Mouse (Mus musculus) midbrain, embryonic 12.5 days (tissue): ENCODE data around the gene Gm128. TPM values are rescaled to one million over a fixed set of nuclear protein-coding genes. Genes with fewer than 3 reads are reported as not detected.

Source experiments
- ATAC-seq: fragments of 200-750 bp; cut with Nextera tagmentation; 2 replicates; pipeline ENCODE4 v1.8.0; 2017; ENCODE audit warnings: low read depth, moderate TSS enrichment, moderate library complexity; ENCODE audit not compliant: low FRiP score
- H3K27ac ChIP-seq: fragments of 300-500 bp; sonication (generic); replicated peaks from 2 replicates; pipeline ENCODE4 v1.5.1; 2016; ENCODE audit warnings: mild to moderate bottlenecking
- H3K27me3 ChIP-seq: fragments of 300-500 bp; sonication (generic); 2 replicates; pipeline ENCODE4 v1.6.1; 2016; ENCODE audit warnings: mild to moderate bottlenecking
- H3K36me3 ChIP-seq: fragments of 300-500 bp; sonication (generic); 2 replicates; pipeline ENCODE4 v1.6.1; 2016
- H3K4me1 ChIP-seq: fragments of 300-500 bp; sonication (generic); 2 replicates; pipeline ENCODE4 v1.6.1; 2016
- H3K4me2 ChIP-seq: fragments of 300-500 bp; sonication (generic); replicated peaks from 2 replicates; pipeline ENCODE4 v1.6.1; 2016; ENCODE audit warnings: mild to moderate bottlenecking, moderate library complexity
- H3K4me3 ChIP-seq: fragments of 300-500 bp; sonication (generic); 2 replicates; pipeline ENCODE4 v1.5.1; 2016; ENCODE audit warnings: mild to moderate bottlenecking
- H3K9ac ChIP-seq: fragments of 300-500 bp; sonication (generic); replicated peaks from 2 replicates; pipeline ENCODE4 v1.6.1; 2016; ENCODE audit warnings: mild to moderate bottlenecking, moderate library complexity
- H3K9me3 ChIP-seq: fragments of 300-500 bp; sonication (generic); 2 replicates; pipeline ENCODE4 v1.6.1; 2016; ENCODE audit warnings: mild to moderate bottlenecking
- WGBS: fragments of 180-500 bp; shearing (Covaris S2); methylation state at CpG from one replicate; pipeline ENCODE4 v1.1.7; 2016; 5-methylcytosine and 5-hydroxymethylcytosine counted together
- polyA plus RNA-seq: library from polyadenylated mRNA; unstranded; fragments of >200 nt; fragmentation: Nextera tagmentation; extraction: Ambion mirVana; gene quantifications from 2 replicates; pipeline ENCODE4 v1.2.1, GENCODE M21; 2016

Gene Gm128
- polyA plus RNA-seq, 1 experiment from 2014 or later: not detected

DNA sequence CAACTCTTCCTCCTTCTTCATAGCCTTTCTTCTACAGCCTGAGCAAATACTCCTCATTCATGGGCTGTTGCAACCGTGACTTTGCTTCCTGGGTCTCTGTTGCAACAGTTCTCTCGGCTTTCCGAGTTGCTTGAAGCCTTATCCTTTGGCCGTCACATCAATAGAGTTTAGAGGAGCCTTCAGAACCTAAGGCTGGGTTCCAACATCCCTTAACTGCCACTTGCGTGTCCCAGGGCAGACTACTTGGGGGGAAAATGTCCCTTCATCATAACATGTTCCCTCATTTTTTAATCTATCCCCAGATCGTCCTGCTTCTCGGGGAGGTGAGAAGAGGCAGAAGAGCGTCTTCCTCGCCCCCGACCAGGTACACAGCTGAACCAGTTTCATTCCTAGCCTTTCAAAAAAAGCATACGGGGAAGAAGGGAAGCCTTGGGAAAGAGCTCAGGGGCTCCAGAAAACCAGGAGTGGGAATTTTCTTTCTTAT, 41.0 kb upstream of the Gm128 start:
- Histone ChIP-seq H3K9me3 (no peaks in the 10 kb centered on the region), H3K4me3 (peak overlapping the region; percentile 66), H3K4me1 (peaks cover 20% of the 10 kb centered on the region), H3K4me2 (peak overlapping the region; percentile 76), H3K36me3 (no peaks in the 10 kb centered on the region), H3K27me3 (no peaks in the 10 kb centered on the region), H3K9ac (peak overlapping the region; percentile 77), H3K27ac (peak overlapping the region; percentile 96)
- no peak for ATAC-seq
- under 1% methylated on average over 11 of the region's 11 CpGs for WGBS

DNA sequence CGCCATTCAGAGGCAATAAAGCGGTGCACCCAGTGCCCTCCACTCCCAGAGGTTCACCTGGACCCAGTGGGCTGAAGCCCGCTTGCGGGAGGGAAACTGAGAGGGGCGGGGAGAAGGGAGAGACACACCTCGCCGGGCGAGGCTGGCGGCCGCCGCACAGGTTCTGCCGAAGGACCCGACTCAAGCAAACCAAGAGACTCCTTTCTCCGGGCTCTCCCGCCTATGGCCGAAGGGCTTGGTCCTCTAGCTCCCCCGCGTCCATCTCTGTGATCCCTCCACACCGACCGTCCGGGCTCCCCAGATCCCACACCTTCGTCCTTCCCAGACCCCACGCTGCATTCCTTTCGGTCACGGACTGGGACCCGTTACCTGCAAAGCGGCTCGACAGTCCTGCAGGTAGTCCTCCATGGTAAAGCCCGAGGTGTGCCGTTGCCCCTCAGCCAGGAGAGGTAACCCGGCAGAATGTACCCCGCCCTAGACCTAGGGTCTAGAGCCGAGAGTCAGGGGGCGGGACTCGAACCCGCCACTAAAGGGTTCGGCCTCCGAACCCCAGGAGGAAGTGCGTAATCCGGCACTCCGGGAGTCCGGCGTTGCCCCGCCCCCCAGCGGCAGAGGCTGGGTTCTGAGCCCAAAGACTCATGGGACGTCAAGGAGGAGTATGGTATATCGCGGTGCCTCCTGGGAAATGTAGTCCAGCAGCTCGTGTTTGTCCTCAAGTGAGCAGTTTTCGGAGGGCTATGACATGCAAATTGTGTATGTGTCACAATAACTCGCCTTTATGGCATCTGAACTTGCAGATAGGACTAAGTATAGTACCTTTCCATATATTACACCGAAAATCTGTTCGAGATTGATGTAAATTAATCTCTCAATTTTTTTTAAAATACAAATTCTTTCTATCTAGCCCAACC, 40.1 kb upstream of the Gm128 start, which contains the start of the genes Mindy1 and Prune1:
TSS of gene Mindy1 (plus strand) at position 130 of the 911 bp plus-strand sequence.
TSS of gene Prune1 (minus strand) at position 861 of the 911 bp plus-strand sequence.
- H3K27ac ChIP-seq: peak within 1 kb of the TSS; percentile 96
- H3K36me3 ChIP-seq: no peaks in the 10 kb centered on the region
- peaks cover 20% of the 10 kb centered on the region for H3K4me1 ChIP-seq
- ATAC-seq: peak; percentile 87
- H3K4me2 ChIP-seq: peak within 1 kb of the TSS; percentile 76
- peak within 1 kb of the TSS; percentile 77 for H3K9ac ChIP-seq
- H3K9me3 ChIP-seq: no peaks in the 10 kb centered on the region
- H3K27me3 ChIP-seq: no peaks in the 10 kb centered on the region
- peak within 1 kb of the TSS; percentile 66 for H3K4me3 ChIP-seq
- under 1% methylated on average over 52 of the region's 53 CpGs for whole genome bisulfite sequencing

DNA sequence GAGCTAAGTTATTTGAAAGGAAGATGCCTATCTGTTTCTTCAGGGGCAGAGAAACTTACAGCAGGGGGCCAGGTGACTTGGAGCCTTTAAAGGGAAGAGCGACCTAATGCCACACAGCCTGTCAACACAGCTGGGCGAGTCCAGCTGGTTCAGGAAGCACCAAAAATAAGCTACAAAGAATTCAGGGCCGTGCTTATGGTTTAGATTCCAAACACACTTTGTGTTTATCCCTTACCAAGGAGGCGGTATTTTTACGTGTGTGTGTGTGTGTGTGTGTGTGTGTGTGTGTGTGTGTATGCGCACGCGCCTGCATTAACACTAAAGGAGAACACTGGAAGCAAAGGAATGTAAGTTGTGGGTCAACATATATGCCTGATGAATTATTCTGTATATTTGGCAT, 39.3 kb upstream of the Gm128 start:
- no peaks in the 10 kb centered on the region for H3K36me3 ChIP-seq
- H3K4me3 ChIP-seq: peak overlapping the region; percentile 66
- ATAC-seq: no peak
- no peaks in the 10 kb centered on the region for H3K27me3 ChIP-seq
- peak overlapping the region; percentile 77 for H3K9ac ChIP-seq
- H3K4me2 ChIP-seq: peak overlapping the region; percentile 76
- peak overlapping the region; percentile 96 for H3K27ac ChIP-seq
- WGBS: 32% methylated on average over 8 of the region's 8 CpGs
- H3K4me1 ChIP-seq: peaks cover 20% of the 10 kb centered on the region
- no peaks in the 10 kb centered on the region for H3K9me3 ChIP-seq

DNA sequence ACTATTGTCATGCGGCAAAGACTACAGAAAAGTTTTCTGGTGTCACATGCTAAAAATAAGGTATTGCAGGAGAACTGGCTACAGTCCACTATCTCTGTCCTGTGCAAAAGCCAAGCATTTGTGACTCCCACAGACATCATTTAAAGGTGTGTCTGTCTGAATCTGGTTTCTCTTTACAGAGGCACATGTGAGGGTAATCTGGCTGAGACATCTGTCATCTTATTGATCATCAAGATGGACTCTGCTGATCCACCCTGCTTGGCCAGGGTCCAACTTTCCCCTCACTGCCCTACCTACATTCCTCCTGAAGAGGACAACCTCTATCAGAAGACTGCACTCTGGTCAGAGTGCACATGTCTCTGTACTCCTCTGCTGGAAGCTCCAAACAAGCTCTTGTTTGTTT, 35.8 kb upstream of the Gm128 start:
- H3K4me1 ChIP-seq: 0 out of 2 replicates have a peak, but pooled peaks cover 5% of the 10 kb centered on the region
- no peak overlapping the region for H3K4me3 ChIP-seq
- H3K27ac ChIP-seq: no peak overlapping the region
- ATAC-seq: no peak
- no peak overlapping the region for H3K9ac ChIP-seq
- H3K9me3 ChIP-seq: no peaks in the 10 kb centered on the region
- peaks cover 5% of the 10 kb centered on the region for H3K36me3 ChIP-seq
- 96% methylated on average over 1 of the region's 1 CpGs for WGBS
- H3K4me2 ChIP-seq: no peak overlapping the region
- H3K27me3 ChIP-seq: no peaks in the 10 kb centered on the region

DNA sequence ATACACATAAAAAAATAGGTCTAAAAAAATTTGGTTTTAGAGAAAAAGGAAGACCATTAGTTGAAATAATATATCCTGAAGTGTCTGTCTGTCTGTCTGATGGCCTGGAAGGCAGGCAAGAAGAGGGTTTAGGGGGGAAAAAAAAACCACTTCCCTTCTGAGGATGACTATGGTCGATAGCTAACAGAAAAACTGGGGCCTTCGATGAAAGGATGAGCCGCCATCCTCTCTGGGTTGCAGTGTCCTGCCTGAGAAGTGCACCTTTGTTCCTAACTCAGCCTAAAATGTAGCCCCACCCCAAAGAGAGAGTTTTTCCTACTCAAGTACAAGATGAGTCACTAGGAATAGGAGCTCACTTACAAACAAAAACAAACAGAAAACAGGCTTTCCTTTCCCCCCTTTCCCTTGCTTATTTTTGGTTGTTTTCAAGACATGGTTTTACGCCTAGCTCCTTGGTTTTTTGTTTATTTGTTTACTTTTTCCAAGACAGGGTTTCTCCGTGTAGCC, 35.1 kb upstream of the Gm128 start:
- Histone ChIP-seq H3K27me3 (no peaks in the 10 kb centered on the region), H3K27ac (no peak overlapping the region), H3K4me1 (0 out of 2 replicates have a peak, but pooled peaks cover 5% of the 10 kb centered on the region), H3K4me2 (no peak overlapping the region), H3K4me3 (no peak overlapping the region), H3K9me3 (no peaks in the 10 kb centered on the region), H3K36me3 (peaks cover 5% of the 10 kb centered on the region), H3K9ac (no peak overlapping the region)
- 83% methylated on average over 5 of the region's 5 CpGs for WGBS
- no peak for ATAC-seq

DNA sequence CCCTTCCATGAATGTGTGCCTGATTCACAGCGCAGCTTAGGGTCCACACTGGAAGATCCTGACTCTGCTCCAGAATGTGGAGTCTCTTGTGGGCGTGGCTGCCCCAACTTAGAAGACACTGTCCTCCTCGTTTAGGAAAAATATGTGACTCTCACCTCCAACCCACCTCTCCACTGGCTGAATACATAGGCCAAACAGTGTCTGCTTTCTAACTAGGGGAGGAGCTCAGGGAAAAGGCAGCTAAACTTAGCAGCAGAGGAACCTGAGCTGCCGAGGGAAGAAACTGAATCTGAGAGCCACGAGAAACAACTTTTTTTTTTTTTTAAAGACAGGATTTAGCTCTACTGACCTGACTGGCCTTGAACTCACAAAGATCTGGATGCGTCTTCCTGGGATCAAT, 33.8 kb upstream of the Gm128 start:
- Histone ChIP-seq H3K27ac (no peak overlapping the region), H3K4me3 (no peak overlapping the region), H3K4me2 (no peak overlapping the region), H3K4me1 (no peaks in the 10 kb centered on the region), H3K36me3 (peaks cover 5% of the 10 kb centered on the region), H3K27me3 (no peaks in the 10 kb centered on the region), H3K9ac (no peak overlapping the region), H3K9me3 (no peaks in the 10 kb centered on the region)
- 85% methylated on average over 6 of the region's 6 CpGs for WGBS
- no peak for ATAC-seq

DNA sequence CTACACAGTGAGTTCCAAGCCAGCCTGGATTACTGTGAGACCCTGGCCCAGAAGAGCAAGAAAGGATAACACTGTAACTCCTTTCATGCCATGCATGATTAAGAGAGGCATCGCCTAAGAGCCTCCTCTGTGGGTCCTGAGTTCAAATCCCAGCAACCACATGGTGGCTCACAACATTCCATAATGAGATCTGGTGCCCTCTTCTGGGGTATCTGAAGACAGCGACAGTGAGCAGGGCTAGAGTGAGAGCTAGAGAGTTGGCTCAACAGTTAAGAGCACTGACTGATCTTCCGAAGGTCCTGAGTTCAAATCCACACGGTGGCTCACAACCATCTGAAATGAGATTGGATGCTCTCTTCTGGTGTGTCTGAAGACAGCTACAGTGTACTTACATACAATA, 33.1 kb upstream of the Gm128 start:
- WGBS: 97% methylated on average over 4 of the region's 4 CpGs
- ATAC-seq: no peak
- H3K4me1 ChIP-seq: no peaks in the 10 kb centered on the region
- H3K4me3 ChIP-seq: no peak overlapping the region
- no peaks in the 10 kb centered on the region for H3K27me3 ChIP-seq
- H3K36me3 ChIP-seq: peaks cover 8% of the 10 kb centered on the region
- no peak overlapping the region for H3K9ac ChIP-seq
- H3K4me2 ChIP-seq: no peak overlapping the region
- H3K9me3 ChIP-seq: no peaks in the 10 kb centered on the region
- H3K27ac ChIP-seq: no peak overlapping the region

DNA sequence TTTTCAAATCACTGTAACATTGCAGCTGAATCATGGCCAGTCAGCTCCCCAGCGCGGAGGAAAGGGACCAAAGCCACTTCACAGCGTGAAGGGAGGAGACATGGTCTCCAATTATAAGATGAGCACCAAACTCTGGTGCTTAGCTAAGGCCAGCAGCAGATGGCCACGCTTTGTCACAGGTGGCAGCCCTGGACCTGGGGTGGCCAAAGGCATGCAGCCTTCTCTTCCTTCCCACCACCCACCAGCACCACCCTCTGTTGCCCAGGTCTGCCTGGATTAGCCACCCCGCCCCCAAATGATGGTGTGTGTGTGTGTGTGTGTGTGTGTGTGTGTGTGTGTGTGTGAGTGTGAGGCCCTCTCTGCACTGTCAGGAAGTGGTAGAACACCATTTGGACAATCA, 32.1 kb upstream of the Gm128 start:
- Histone ChIP-seq H3K9ac (no peak overlapping the region), H3K36me3 (peaks cover 11% of the 10 kb centered on the region), H3K4me3 (no peak overlapping the region), H3K27ac (no peak overlapping the region), H3K4me2 (no peak overlapping the region), H3K4me1 (no peaks in the 10 kb centered on the region), H3K27me3 (no peaks in the 10 kb centered on the region), H3K9me3 (no peaks in the 10 kb centered on the region)
- WGBS: 85% methylated on average over 5 of the region's 5 CpGs
- ATAC-seq: no peak

DNA sequence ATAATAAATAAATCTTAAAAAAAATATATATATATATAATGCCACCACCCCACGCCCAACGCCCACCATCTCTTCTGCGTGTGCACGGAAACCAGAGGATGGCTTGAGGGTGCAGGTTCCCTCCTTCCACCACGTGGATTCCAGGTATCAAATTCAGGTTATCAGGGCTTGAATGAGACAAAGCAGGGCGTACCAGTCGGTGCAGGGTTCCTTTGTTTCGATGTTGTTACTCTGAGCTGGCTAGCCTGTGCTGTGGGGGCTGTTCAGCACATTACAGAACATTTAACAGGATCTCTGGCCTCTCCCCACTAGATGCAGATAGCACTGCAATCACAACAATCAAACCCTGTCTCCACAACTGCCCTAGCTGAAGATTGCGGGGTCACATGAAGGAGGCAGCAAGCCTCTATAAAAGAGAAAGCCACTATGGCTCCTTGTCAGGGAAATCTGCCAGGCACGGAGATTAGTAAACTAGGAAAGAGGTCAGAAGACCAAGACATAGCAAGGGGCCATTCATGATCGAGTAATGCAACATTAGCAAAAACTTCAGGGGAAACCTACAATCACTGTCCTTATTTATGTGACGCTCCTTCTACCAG, 29.5 kb upstream of the Gm128 start:
- no peaks in the 10 kb centered on the region for H3K4me1 ChIP-seq
- WGBS: 89% methylated on average over 12 of the region's 12 CpGs
- H3K9me3 ChIP-seq: 0 out of 2 replicates have a peak, but pooled peaks cover 3% of the 10 kb centered on the region
- no peak overlapping the region for H3K4me2 ChIP-seq
- no peaks in the 10 kb centered on the region for H3K27me3 ChIP-seq
- no peak for ATAC-seq
- H3K9ac ChIP-seq: no peak overlapping the region
- H3K4me3 ChIP-seq: no peak overlapping the region
- H3K36me3 ChIP-seq: peaks cover 33% of the 10 kb centered on the region
- no peak overlapping the region for H3K27ac ChIP-seq

DNA sequence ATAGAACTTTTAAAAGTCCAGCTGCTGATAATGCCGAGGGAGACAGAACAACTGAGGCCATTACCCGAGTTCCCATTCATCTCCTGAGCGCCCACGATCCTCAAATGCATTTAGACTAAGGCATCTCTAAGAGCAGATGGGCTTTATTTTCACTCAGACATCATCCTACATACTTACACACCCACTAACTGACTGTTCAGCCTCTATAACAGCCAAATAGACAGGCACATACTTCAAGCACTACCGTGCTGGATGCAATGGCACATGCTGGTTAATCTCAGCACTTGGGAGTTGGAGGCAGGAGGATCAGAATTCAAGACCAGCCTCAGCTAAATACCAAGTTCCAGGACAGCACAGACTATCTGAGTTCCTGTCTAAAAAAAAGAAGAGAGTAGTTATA, 28.4 kb upstream of the Gm128 start:
- Histone ChIP-seq H3K4me1 (no peaks in the 10 kb centered on the region), H3K27me3 (no peaks in the 10 kb centered on the region), H3K27ac (no peak overlapping the region), H3K36me3 (peaks cover 37% of the 10 kb centered on the region), H3K9me3 (0 out of 2 replicates have a peak, but pooled peaks cover 3% of the 10 kb centered on the region), H3K4me2 (no peak overlapping the region), H3K4me3 (no peak overlapping the region), H3K9ac (no peak overlapping the region)
- no peak for ATAC-seq
- WGBS: 93% methylated on average over 5 of the region's 5 CpGs

DNA sequence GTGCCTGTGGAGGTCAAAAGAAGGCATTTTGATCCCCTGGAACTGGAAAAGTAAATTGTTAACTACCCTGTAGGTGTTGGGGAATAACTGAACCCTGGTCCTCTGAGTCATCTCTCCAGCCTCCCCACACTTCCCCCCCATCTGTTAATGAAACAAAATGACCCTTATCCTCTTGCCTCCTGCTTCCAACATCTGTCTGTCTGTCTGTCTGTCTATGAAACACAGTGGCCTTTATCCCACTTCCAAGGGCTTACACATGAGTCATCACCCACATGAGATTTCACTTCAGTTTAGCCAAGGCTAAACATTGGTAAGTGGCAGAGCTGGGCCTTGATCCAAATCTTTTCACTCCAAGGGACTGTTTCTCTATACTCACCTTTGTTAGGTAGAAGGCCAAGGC, 26.5 kb upstream of the Gm128 start:
- no peak for ATAC-seq
- Histone ChIP-seq H3K36me3 (peaks cover 48% of the 10 kb centered on the region), H3K4me2 (no peak overlapping the region), H3K4me1 (no peaks in the 10 kb centered on the region), H3K4me3 (no peak overlapping the region), H3K9ac (no peak overlapping the region), H3K27me3 (no peaks in the 10 kb centered on the region), H3K9me3 (0 out of 2 replicates have a peak, but pooled peaks cover 3% of the 10 kb centered on the region), H3K27ac (no peak overlapping the region)

DNA sequence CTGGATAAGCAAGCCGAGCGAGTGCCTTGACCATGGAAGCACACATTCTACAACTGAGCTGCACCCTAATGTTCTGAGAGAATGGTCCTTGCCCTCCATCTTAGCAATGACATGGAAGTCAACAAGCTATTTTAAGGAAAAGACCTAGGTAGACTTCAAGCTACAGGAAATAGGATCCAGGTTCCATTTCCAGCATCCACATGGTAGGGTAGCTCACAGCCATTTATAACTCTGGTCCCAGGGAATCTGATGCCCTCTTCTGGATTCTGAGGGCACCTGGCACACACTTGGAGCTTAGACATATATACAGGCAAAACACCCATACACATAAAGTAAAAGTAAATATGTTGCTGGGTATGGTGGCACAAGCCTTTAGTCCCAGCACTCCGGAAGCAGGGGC, 24.7 kb upstream of the Gm128 start:
- H3K4me2 ChIP-seq: no peak overlapping the region
- no peak overlapping the region for H3K27ac ChIP-seq
- H3K27me3 ChIP-seq: no peaks in the 10 kb centered on the region
- WGBS: 88% methylated on average over 3 of the region's 3 CpGs
- ATAC-seq: no peak
- H3K36me3 ChIP-seq: peaks cover 64% of the 10 kb centered on the region
- H3K4me3 ChIP-seq: no peak overlapping the region
- H3K4me1 ChIP-seq: no peaks in the 10 kb centered on the region
- 0 out of 2 replicates have a peak, but pooled peaks cover 3% of the 10 kb centered on the region for H3K9me3 ChIP-seq
- H3K9ac ChIP-seq: no peak overlapping the region
